Mouse (Mus musculus): ENCODE measurements around the gene Trmt10c. TPM values are rescaled to one million over a fixed set of nuclear protein-coding genes. Genes with fewer than 3 reads are reported as not detected.
A peak's percentile ranks its signal among the peaks of the same experiment; 100 is the strongest.

Trmt10c gene
- polyA plus RNA-seq, 1 experiment from 2014 or later: 13.0 TPM

- peak within 1 kb of the TSS; percentile 60 for H3K4me2 ChIP-seq (replicated peaks; ENCODE audit: low read depth, low read length)
- peak within 1 kb of the TSS; percentile 90 for H3K9ac ChIP-seq (replicated peaks; ENCODE audit: low read depth)
- peaks cover 14% of the 10 kb centered on the region for H3K4me1 ChIP-seq (ENCODE audit: insufficient read depth, low read depth, low read length)
- H3K27ac ChIP-seq (ENCODE audit: low read length): peak within 1 kb of the TSS; percentile 94
- no peaks in the 10 kb centered on the region for H3K9me3 ChIP-seq (ENCODE audit: low read length)
- TF ChIP-seq EP300 (IDR thresholded peaks at IDR 0.05) (peak; percentile 20; the same call in 1 of the 2 replicates), CTCF (IDR thresholded peaks at IDR 0.05) (no peak)
- H3K4me3 ChIP-seq (ENCODE audit: low read depth, low read length): peak within 1 kb of the TSS; percentile 91
- WGBS: 2% methylated on average over 39 of the region's 39 CpGs
- peak; percentile 99 for ATAC-seq
- DNase-seq (ENCODE audit: low spot score): peak; percentile 99
- no peaks in the 10 kb centered on the region for H3K27me3 ChIP-seq (replicated peaks; ENCODE audit: insufficient read depth, low read length)
- no peaks in the 10 kb centered on the region for H3K36me3 ChIP-seq (ENCODE audit: insufficient read depth, low read length)
These were observed 7.9 kb downstream of the Trmt10c start, which contains the start of gene Pcnp for GRCm38 (mm10) chr16:56029661-56030082. Gene Pcnp (minus strand): TSS chr16:56029739.

- Histone ChIP-seq H3K27ac (ENCODE audit: low read length) (peak overlapping the region; percentile 94), H3K4me2 (replicated peaks; ENCODE audit: low read depth, low read length) (peak overlapping the region; percentile 60), H3K9me3 (ENCODE audit: low read length) (no peaks in the 10 kb centered on the region), H3K4me1 (ENCODE audit: insufficient read depth, low read depth, low read length) (peaks cover 14% of the 10 kb centered on the region), H3K4me3 (ENCODE audit: low read depth, low read length) (peak overlapping the region; percentile 91), H3K9ac (replicated peaks; ENCODE audit: low read depth) (peak overlapping the region; percentile 90), H3K27me3 (replicated peaks; ENCODE audit: insufficient read depth, low read length) (no peaks in the 10 kb centered on the region), H3K36me3 (ENCODE audit: insufficient read depth, low read length) (no peaks in the 10 kb centered on the region)
- DNase-seq (ENCODE audit: low spot score) (peak; percentile 70), ATAC-seq (peak; percentile 86)
- WGBS: 2% methylated on average over 56 of the region's 62 CpGs
- no peak for TF ChIP-seq EP300 (IDR thresholded peaks at IDR 0.05)
- no peak for TF ChIP-seq CTCF (IDR thresholded peaks at IDR 0.05)
These were observed 8.7 kb downstream of the Trmt10c start for GRCm38 (mm10) chr16:56028722-56029551.

- Histone ChIP-seq H3K4me2 (replicated peaks; ENCODE audit: low read depth, low read length) (peak overlapping the region; percentile 60), H3K27ac (ENCODE audit: low read length) (0 out of 2 replicates have a peak overlapping the region, but pooled peaks have one; percentile 20), H3K4me1 (ENCODE audit: insufficient read depth, low read depth, low read length) (peaks cover 14% of the 10 kb centered on the region), H3K9me3 (ENCODE audit: low read length) (no peaks in the 10 kb centered on the region), H3K36me3 (ENCODE audit: insufficient read depth, low read length) (no peaks in the 10 kb centered on the region), H3K4me3 (ENCODE audit: low read depth, low read length) (peak overlapping the region; percentile 91), H3K27me3 (replicated peaks; ENCODE audit: insufficient read depth, low read length) (no peaks in the 10 kb centered on the region), H3K9ac (replicated peaks; ENCODE audit: low read depth) (peak overlapping the region; percentile 90)
- no peak for TF ChIP-seq CTCF (IDR thresholded peaks at IDR 0.05)
- TF ChIP-seq EP300 (IDR thresholded peaks at IDR 0.05): no peak
- peak; percentile 9 for DNase-seq (ENCODE audit: low spot score)
- no peak for ATAC-seq
- 30% methylated on average over 12 of the region's 12 CpGs for WGBS
These were observed 9.6 kb downstream of the Trmt10c start for GRCm38 (mm10) chr16:56027854-56028629.

GRCm38 (mm10) chr16:56019660-56020059 is 18.0 kb downstream of the Trmt10c start:
- H3K27ac ChIP-seq (ENCODE audit: low read length): no peak overlapping the region
- no peak overlapping the region for H3K4me3 ChIP-seq (ENCODE audit: low read depth, low read length)
- TF ChIP-seq EP300 (IDR thresholded peaks at IDR 0.05): no peak
- TF ChIP-seq CTCF (IDR thresholded peaks at IDR 0.05): no peak
- H3K27me3 ChIP-seq (replicated peaks; ENCODE audit: insufficient read depth, low read length): no peaks in the 10 kb centered on the region
- WGBS: 95% methylated on average over 7 of the region's 7 CpGs
- peaks cover 26% of the 10 kb centered on the region for H3K36me3 ChIP-seq (ENCODE audit: insufficient read depth, low read length)
- H3K4me2 ChIP-seq (replicated peaks; ENCODE audit: low read depth, low read length): no peak overlapping the region
- DNase-seq (ENCODE audit: low spot score): no peak
- no peaks in the 10 kb centered on the region for H3K4me1 ChIP-seq (ENCODE audit: insufficient read depth, low read depth, low read length)
- no peak overlapping the region for H3K9ac ChIP-seq (replicated peaks; ENCODE audit: low read depth)
- H3K9me3 ChIP-seq (ENCODE audit: low read length): no peaks in the 10 kb centered on the region
- no peak for ATAC-seq

- no peak overlapping the region for H3K4me3 ChIP-seq (ENCODE audit: low read depth, low read length)
- no peak for TF ChIP-seq CTCF (IDR thresholded peaks at IDR 0.05)
- no peak for TF ChIP-seq EP300 (IDR thresholded peaks at IDR 0.05)
- no peak overlapping the region for H3K4me2 ChIP-seq (replicated peaks; ENCODE audit: low read depth, low read length)
- peaks cover 17% of the 10 kb centered on the region for H3K36me3 ChIP-seq (ENCODE audit: insufficient read depth, low read length)
- H3K27me3 ChIP-seq (replicated peaks; ENCODE audit: insufficient read depth, low read length): no peaks in the 10 kb centered on the region
- DNase-seq (ENCODE audit: low spot score) (no peak), ATAC-seq (no peak)
- H3K27ac ChIP-seq (ENCODE audit: low read length): no peak overlapping the region
- H3K9me3 ChIP-seq (ENCODE audit: low read length): no peaks in the 10 kb centered on the region
- H3K9ac ChIP-seq (replicated peaks; ENCODE audit: low read depth): no peak overlapping the region
- no peaks in the 10 kb centered on the region for H3K4me1 ChIP-seq (ENCODE audit: insufficient read depth, low read depth, low read length)
- 72% methylated on average over 7 of the region's 7 CpGs for WGBS
These were observed 23.5 kb downstream of the Trmt10c start for GRCm38 (mm10) chr16:56014076-56014475.
